Mouse (Mus musculus) adrenal gland, adult 18-20 months (tissue): Measurements from ENCODE around the gene Hist1h1d. TPM values are rescaled to one million over a fixed set of nuclear protein-coding genes. Genes with fewer than 3 reads are reported as not detected.
"Not testable (repeated sequence)": the region's sequence is repeated elsewhere in the genome, so short reads cannot be mapped to it uniquely, and the experiment has no call there.

ENCODE experiments used
- DNase-seq, 2 experiments: peaks; one replicate each; pipeline ENCODE4 v3.0.0; 2021 to 2022; ENCODE audit warnings: low spot score in 2 of 2
- total RNA-seq, 2 experiments: library from RNA; stranded (reverse); gene quantifications; 1 replicate in 1 of 2; 2 replicates in 1 of 2; pipeline ENCODE4 v1.2.3; 2021

Gene Hist1h1d
- total RNA-seq, 2 experiments from 2014 or later = 1.5 to 1.6 TPM

GRCm38 (mm10) chr13:23571504-23572217, 18.6 kb downstream of the Hist1h1d start:
- DNase-seq = not testable (repeated sequence)

- DNase-seq = no peak
Measured at GRCm38 (mm10) chr13:23572218-23573033, 19.4 kb downstream of the Hist1h1d start.

- DNase-seq = not testable (repeated sequence)
Measured at GRCm38 (mm10) chr13:23573034-23573897, 20.2 kb downstream of the Hist1h1d start.

GRCm38 (mm10) chr13:23573898-23574524, 20.9 kb downstream of the Hist1h1d start, which contains the start of the genes Hist1h2bf and Hist1h2ad:
Gene Hist1h2bf (minus strand): TSS chr13:23574196.
Gene Hist1h2ad (plus strand): TSS chr13:23574381.
- peak; percentile 36 to 65 for DNase-seq

- DNase-seq = not testable (repeated sequence)
Measured at GRCm38 (mm10) chr13:23574546-23575170, 21.6 kb downstream of the Hist1h1d start.

GRCm38 (mm10) chr13:23575271-23575851, 22.3 kb downstream of the Hist1h1d start, which contains the start of gene Hist1h3d:
Gene Hist1h3d (plus strand): TSS chr13:23575763.
- no peak for DNase-seq

GRCm38 (mm10) chr13:23575864-23576313, 22.8 kb downstream of the Hist1h1d start:
- not testable (repeated sequence) for DNase-seq

GRCm38 (mm10) chr13:23576351-23576881, 23.4 kb downstream of the Hist1h1d start:
- no peak for DNase-seq

GRCm38 (mm10) chr13:23576906-23577639, 24.0 kb downstream of the Hist1h1d start:
- no peak for DNase-seq

- DNase-seq = no peak
Measured at GRCm38 (mm10) chr13:23577835-23578234, 24.8 kb downstream of the Hist1h1d start.

GRCm38 (mm10) chr13:23581408-23582218, 28.6 kb downstream of the Hist1h1d start, which contains the start of gene Hist1h4d:
Gene Hist1h4d (plus strand): TSS chr13:23581598.
- DNase-seq = peak; percentile 93 to 99

- no peak for DNase-seq
Measured at GRCm38 (mm10) chr13:23582219-23583056, 29.4 kb downstream of the Hist1h1d start.

- no peak for DNase-seq
Measured at GRCm38 (mm10) chr13:23583387-23584068, 30.5 kb downstream of the Hist1h1d start.

- DNase-seq = no peak
Measured at GRCm38 (mm10) chr13:23584331-23584730, 31.3 kb downstream of the Hist1h1d start.

GRCm38 (mm10) chr13:23585029-23585441, 32.0 kb downstream of the Hist1h1d start:
- peak; percentile 53 to 54 for DNase-seq
